Mouse (Mus musculus): ENCODE data around the gene Ppp1r14c. TPM values are rescaled to one million over a fixed set of nuclear protein-coding genes. Genes with fewer than 3 reads are reported as not detected.

Ppp1r14c gene
- polyA plus RNA-seq (2012; rRNA removed), result 0.14 and 0.22 TPM in 2 replicates

GRCm38 (mm10) chr10:3366036-3366869 lies at the start of gene Ppp1r14c:
Ppp1r14c (plus strand) TSS chr10:3366057.
- no peak for DNase-seq (ENCODE audit: low read depth)

GRCm38 (mm10) chr10:3321406-3321805 lies 44.5 kb upstream of the Ppp1r14c start:
- peak; percentile 36 for DNase-seq (ENCODE audit: low read depth)

GRCm38 (mm10) chr10:3325447-3325846 lies 40.4 kb upstream of the Ppp1r14c start:
- DNase-seq (ENCODE audit: low read depth), result no peak

- DNase-seq (ENCODE audit: low read depth), result no peak
Measured at GRCm38 (mm10) chr10:3332880-3333279, 33.0 kb upstream of the Ppp1r14c start.

- DNase-seq (ENCODE audit: low read depth), result no peak
Measured at GRCm38 (mm10) chr10:3334570-3334969, 31.3 kb upstream of the Ppp1r14c start.

GRCm38 (mm10) chr10:3336729-3337329 lies 29.0 kb upstream of the Ppp1r14c start:
- no peak for DNase-seq (ENCODE audit: low read depth)

GRCm38 (mm10) chr10:3337330-3337901 lies 28.4 kb upstream of the Ppp1r14c start:
- DNase-seq (ENCODE audit: low read depth), result no peak

- no peak for DNase-seq (ENCODE audit: low read depth)
Measured at GRCm38 (mm10) chr10:3345706-3346105, 20.2 kb upstream of the Ppp1r14c start.

- DNase-seq (ENCODE audit: low read depth), result no peak
Measured at GRCm38 (mm10) chr10:3359531-3359930, 6.3 kb upstream of the Ppp1r14c start.

- no peak for DNase-seq (ENCODE audit: low read depth)
Measured at GRCm38 (mm10) chr10:3365671-3366035, 204 bp upstream of the Ppp1r14c start.

GRCm38 (mm10) chr10:3366870-3367431 lies 1.1 kb downstream of the Ppp1r14c start:
- DNase-seq (ENCODE audit: low read depth), result no peak

- DNase-seq (ENCODE audit: low read depth), result no peak
Measured at GRCm38 (mm10) chr10:3367440-3367839, 1.6 kb downstream of the Ppp1r14c start.

GRCm38 (mm10) chr10:3383176-3383575 lies 17.3 kb downstream of the Ppp1r14c start:
- DNase-seq (ENCODE audit: low read depth), result no peak

GRCm38 (mm10) chr10:3392251-3392650 lies 26.4 kb downstream of the Ppp1r14c start:
- DNase-seq (ENCODE audit: low read depth), result no peak

- no peak for DNase-seq (ENCODE audit: low read depth)
Measured at GRCm38 (mm10) chr10:3393548-3393947, 27.7 kb downstream of the Ppp1r14c start.

GRCm38 (mm10) chr10:3394193-3394592 lies 28.3 kb downstream of the Ppp1r14c start:
- peak; percentile 23 for DNase-seq (ENCODE audit: low read depth)

GRCm38 (mm10) chr10:3394671-3395288 lies 28.9 kb downstream of the Ppp1r14c start:
- no peak for DNase-seq (ENCODE audit: low read depth)

- DNase-seq (ENCODE audit: low read depth), result no peak
Measured at GRCm38 (mm10) chr10:3395341-3395931, 29.6 kb downstream of the Ppp1r14c start.

- DNase-seq (ENCODE audit: low read depth), result no peak
Measured at GRCm38 (mm10) chr10:3396008-3396795, 30.3 kb downstream of the Ppp1r14c start.

- DNase-seq (ENCODE audit: low read depth), result no peak
Measured at GRCm38 (mm10) chr10:3397406-3397805, 31.5 kb downstream of the Ppp1r14c start.

- no peak for DNase-seq (ENCODE audit: low read depth)
Measured at GRCm38 (mm10) chr10:3398051-3398450, 32.2 kb downstream of the Ppp1r14c start.
